30 mouse cellular contexts compared by ENCODE assay signal in the genomic region with DNA sequence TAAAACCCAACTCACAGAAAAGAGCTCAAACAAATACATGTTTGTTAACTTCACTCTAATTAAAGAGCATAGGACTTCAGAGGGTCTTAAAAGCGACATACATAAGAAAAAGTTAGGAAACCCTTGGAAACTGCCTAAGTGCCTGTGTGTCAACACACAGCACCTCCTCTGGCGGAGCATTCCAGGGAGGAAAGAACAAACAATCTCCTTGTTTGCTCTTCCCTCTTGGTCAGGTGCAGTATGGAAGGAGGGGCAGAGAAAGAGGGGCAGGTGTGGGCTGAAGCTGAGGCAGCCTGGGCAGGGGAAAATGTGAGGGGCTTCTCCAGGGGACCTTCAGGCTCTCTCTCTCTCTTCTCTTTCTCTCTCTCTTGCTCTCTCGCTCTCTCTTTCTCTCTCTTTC. TPM values are rescaled to one million over a fixed set of nuclear protein-coding genes. Genes with fewer than 3 reads are reported as not detected.
DNase-seq lines count a peak whose midpoint lies in the region; ATAC-seq and TF ChIP-seq lines count a peak whose summit lies in the region.
"Had no signal": no experiment of that assay in that cellular context is flagged by ENCODE, and none has a peak within 500 bp of the region (broad histone marks: within the 10 kb centered on the region; RNA-seq: fewer than 3 reads in every experiment).

No protein-coding gene starts in this region.

- no peak overlapping the region for H3K4me3 ChIP-seq in lung, embryonic 14.5 days (ENCODE audit: low read depth, low read length)
- no peak overlapping the region for H3K4me3 ChIP-seq in lung, embryonic 16.5 days (ENCODE audit: low read length)
- no peak overlapping the region for H3K4me3 ChIP-seq in stomach, embryonic 16.5 days (replicated peaks; ENCODE audit: low read length)
- H3K4me3 ChIP-seq: embryonic facial prominence, embryonic 15.5 days; erythroblast, embryonic 14.5 days; forebrain, embryonic 10.5 days; gastrocnemius, adult 2 months; heart, embryonic 12.5 days; hindbrain, embryonic 10.5 days had no signal

- peak overlapping the region; percentile 71 for H3K27ac ChIP-seq in lung, embryonic 14.5 days (ENCODE audit: low read depth)
- peak overlapping the region; percentile 79 for H3K27ac ChIP-seq in lung, embryonic 16.5 days (ENCODE audit: low read length)
- H3K27ac ChIP-seq in stomach, embryonic 16.5 days (ENCODE audit: low read length) = no peak overlapping the region
- H3K27ac ChIP-seq: embryonic facial prominence, embryonic 15.5 days; forebrain, embryonic 10.5 days; gastrocnemius, adult 2 months; hindbrain, embryonic 10.5 days had no signal

- ATAC-seq in lung, embryonic 14.5 days (ENCODE audit: insufficient read depth) = peak; percentile 62; the same call in 1 of the 2 replicates
- ATAC-seq in lung, embryonic 16.5 days (ENCODE audit: low read depth) = peak; percentile 81
- peak; percentile 56; the same call in 1 of the 2 replicates for ATAC-seq in stomach, embryonic 16.5 days (ENCODE audit: insufficient read depth, low FRiP score)
- ATAC-seq in megakaryocyte, adult 5-6 weeks (ENCODE audit: poor library complexity, severe bottlenecking) = no peak
- ATAC-seq: activated CD4-positive, CD25-positive, alpha-beta regulatory T cell, adult 4 months; forebrain, embryonic 14.5 days; hindbrain, embryonic 16.5 days; Patski had no signal

- no peak for TF ChIP-seq CTCF in lung, embryonic 14.5 days (IDR thresholded peaks at IDR 0.05; ENCODE audit: low read depth)

- 39% methylated on average over 3 of the region's 3 CpGs for WGBS in lung, embryonic 14.5 days
- 37% methylated on average over 3 of the region's 3 CpGs for WGBS in lung, embryonic 16.5 days
- WGBS in stomach, embryonic 16.5 days = 41% methylated on average over 3 of the region's 3 CpGs

- H3K4me1 ChIP-seq in lung, embryonic 14.5 days (ENCODE audit: insufficient read depth) = peaks cover 4% of the 10 kb centered on the region; the same call in 1 of the 2 replicates
- no peaks in the 10 kb centered on the region; the same call in 1 of the 2 replicates for H3K4me1 ChIP-seq in lung, embryonic 16.5 days (replicated peaks; ENCODE audit: control insufficient read depth, insufficient read depth, low read length)
- H3K4me1 ChIP-seq in stomach, embryonic 16.5 days (ENCODE audit: control insufficient read depth, insufficient read depth, low read length) = no peaks in the 10 kb centered on the region
- H3K4me1 ChIP-seq: heart, embryonic 12.5 days; hindbrain, embryonic 10.5 days had no signal

- H3K4me2 ChIP-seq in lung, embryonic 14.5 days = no peak overlapping the region
- no peak overlapping the region for H3K4me2 ChIP-seq in lung, embryonic 16.5 days (ENCODE audit: low read depth, low read length)
- H3K4me2 ChIP-seq in stomach, embryonic 16.5 days (ENCODE audit: low read depth, low read length) = no peak overlapping the region
- H3K4me2 ChIP-seq: embryonic facial prominence, embryonic 15.5 days; heart, embryonic 12.5 days had no signal

- H3K27me3 ChIP-seq in lung, embryonic 14.5 days (ENCODE audit: insufficient read depth, low read length) = no peaks in the 10 kb centered on the region
- H3K27me3 ChIP-seq in lung, embryonic 16.5 days (ENCODE audit: control insufficient read depth, insufficient read depth, low read depth, low read length) = no peaks in the 10 kb centered on the region
- H3K27me3 ChIP-seq in stomach, embryonic 16.5 days (ENCODE audit: control insufficient read depth, insufficient read depth, low read length) = no peaks in the 10 kb centered on the region
- H3K27me3 ChIP-seq: embryonic facial prominence, embryonic 15.5 days; Patski had no signal

- no peaks in the 10 kb centered on the region for H3K36me3 ChIP-seq in lung, embryonic 14.5 days (ENCODE audit: insufficient read depth)
- no peaks in the 10 kb centered on the region for H3K36me3 ChIP-seq in lung, embryonic 16.5 days (ENCODE audit: control insufficient read depth, insufficient read depth, low read length)
- no peaks in the 10 kb centered on the region for H3K36me3 ChIP-seq in stomach, embryonic 16.5 days (ENCODE audit: control insufficient read depth, insufficient read depth, low read length)
- H3K36me3 ChIP-seq: embryonic facial prominence, embryonic 15.5 days; forebrain, embryonic 10.5 days; heart, embryonic 12.5 days; hindbrain, embryonic 10.5 days had no signal

- H3K9me3 ChIP-seq in lung, embryonic 14.5 days (ENCODE audit: low read depth, low read length) = no peaks in the 10 kb centered on the region
- no peaks in the 10 kb centered on the region for H3K9me3 ChIP-seq in lung, embryonic 16.5 days (ENCODE audit: control insufficient read depth, low read length)
- no peaks in the 10 kb centered on the region for H3K9me3 ChIP-seq in stomach, embryonic 16.5 days (replicated peaks; ENCODE audit: control insufficient read depth, low read length)
- H3K9me3 ChIP-seq: embryonic facial prominence, embryonic 15.5 days; forebrain, embryonic 10.5 days; heart, embryonic 12.5 days; hindbrain, embryonic 10.5 days had no signal

- no peak overlapping the region for H3K9ac ChIP-seq in lung, embryonic 14.5 days
- no peak overlapping the region for H3K9ac ChIP-seq in lung, embryonic 16.5 days (ENCODE audit: low read length)
- no peak overlapping the region for H3K9ac ChIP-seq in stomach, embryonic 16.5 days (ENCODE audit: low read length)
- H3K9ac ChIP-seq: embryonic facial prominence, embryonic 15.5 days; heart, embryonic 12.5 days had no signal

- peak; percentile 66 for DNase-seq in lung, embryonic 14.5 days
- peak; percentile 60 for DNase-seq in lung, postnatal 25 days (ENCODE audit: low spot score)
- DNase-seq in frontal cortex, postnatal 36 days (ENCODE audit: low spot score in 2 of 2) = no peak
- no peak for DNase-seq in adrenal gland, postnatal 36 days
- DNase-seq: adrenal gland, postnatal 25 days; cerebellum, adult 2 months; cerebellum, postnatal 10 days; embryo, embryonic 11 days; gastrocnemius, adult 2 months; gastrocnemius, postnatal 25 days had no signal

RNA-seq across cellular contexts. Expression of a gene that starts 7.9 kb away (rescaled TPM):
- polyA plus RNA-seq in lung, embryonic 14.5 days (2014; fragmentation: Nextera tagmentation; extraction: Ambion mirVana) = 0.19 and 0.37 TPM in 2 replicates
- 0.80 and 0.94 TPM in 2 replicates for polyA plus RNA-seq in lung, embryonic 16.5 days (2015; fragmentation: Nextera tagmentation; extraction: Ambion mirVana)
- polyA plus RNA-seq in stomach, embryonic 16.5 days (2015; fragmentation: Nextera tagmentation; extraction: Ambion mirVana) = not detected in 2 replicates
- total RNA-seq in megakaryocyte, adult 5-6 weeks (2015) = not detected in 2 replicates
- total RNA-seq in megakaryocyte, adult 5-6 weeks (2017) = not detected in 2 replicates
- not detected for total RNA-seq in adrenal gland, postnatal 36 days (2021)
- total RNA-seq: adrenal gland, adult 18-20 months; adrenal gland, postnatal 25 days; CH12.LX; common myeloid progenitor, adult 5-6 weeks; gastrocnemius, adult 2 months; gastrocnemius, postnatal 25 days; granulocyte monocyte progenitor cell, adult 5-6 weeks; heart, adult 8-10 months; heart, postnatal 25 days had no signal
- polyA plus RNA-seq: activated CD4-positive, CD25-positive, alpha-beta regulatory T cell, adult 4 months; cerebellum, adult 2 months; embryonic facial prominence, embryonic 11.5 days; embryonic facial prominence, embryonic 15.5 days; erythroblast, embryonic 14.5 days; forebrain, embryonic 10.5 days; forebrain, embryonic 14.5 days; heart, embryonic 12.5 days; heart, embryonic 16.5 days; hindbrain, embryonic 10.5 days; hindbrain, embryonic 16.5 days; Patski had no signal

RNA-seq across cellular contexts. Expression of a gene that starts 16.0 kb away (rescaled TPM):
- 67.3 and 68.3 TPM in 2 replicates for polyA plus RNA-seq in lung, embryonic 14.5 days (2014; fragmentation: Nextera tagmentation; extraction: Ambion mirVana)
- polyA plus RNA-seq in lung, embryonic 16.5 days (2015; fragmentation: Nextera tagmentation; extraction: Ambion mirVana) = 53.4 and 55.2 TPM in 2 replicates
- 41.6 and 43.1 TPM in 2 replicates for polyA plus RNA-seq in stomach, embryonic 16.5 days (2015; fragmentation: Nextera tagmentation; extraction: Ambion mirVana)
- 7.2 and 8.3 TPM in 2 replicates for total RNA-seq in megakaryocyte, adult 5-6 weeks (2015)
- 10.0 and 11.2 TPM in 2 replicates for total RNA-seq in megakaryocyte, adult 5-6 weeks (2017)
- 10 to 100 TPM; 31.2 to 35.9 TPM for total RNA-seq in adrenal gland, postnatal 36 days (2021)

RNA-seq across cellular contexts. Expression of a gene that starts 35.5 kb away (rescaled TPM):
- polyA plus RNA-seq in lung, embryonic 14.5 days (2014; fragmentation: Nextera tagmentation; extraction: Ambion mirVana) = 501 and 506 TPM in 2 replicates
- polyA plus RNA-seq in lung, embryonic 16.5 days (2015; fragmentation: Nextera tagmentation; extraction: Ambion mirVana) = 446 and 448 TPM in 2 replicates
- 415 and 427 TPM in 2 replicates for polyA plus RNA-seq in stomach, embryonic 16.5 days (2015; fragmentation: Nextera tagmentation; extraction: Ambion mirVana)
- 172 and 178 TPM in 2 replicates for total RNA-seq in megakaryocyte, adult 5-6 weeks (2015)
- total RNA-seq in megakaryocyte, adult 5-6 weeks (2017) = 167 and 192 TPM in 2 replicates
- total RNA-seq in adrenal gland, postnatal 36 days (2021) = 100 to 1,000 TPM; 267 to 301 TPM

RNA-seq across cellular contexts. Expression of a gene that starts 35.9 kb away (rescaled TPM):
- polyA plus RNA-seq in lung, embryonic 14.5 days (2014; fragmentation: Nextera tagmentation; extraction: Ambion mirVana) = 26.5 and 27.3 TPM in 2 replicates
- 47.4 and 48.2 TPM in 2 replicates for polyA plus RNA-seq in lung, embryonic 16.5 days (2015; fragmentation: Nextera tagmentation; extraction: Ambion mirVana)
- 39.1 and 39.4 TPM in 2 replicates for polyA plus RNA-seq in stomach, embryonic 16.5 days (2015; fragmentation: Nextera tagmentation; extraction: Ambion mirVana)
- total RNA-seq in megakaryocyte, adult 5-6 weeks (2015) = 24.3 and 26.6 TPM in 2 replicates
- total RNA-seq in megakaryocyte, adult 5-6 weeks (2017) = 7.2 and 8.7 TPM in 2 replicates
- total RNA-seq in adrenal gland, postnatal 36 days (2021) = 10 to 100 TPM; 11.5 to 14.4 TPM

RNA-seq across cellular contexts. Expression of a gene that starts 41.4 kb away (rescaled TPM):
- polyA plus RNA-seq in lung, embryonic 14.5 days (2014; fragmentation: Nextera tagmentation; extraction: Ambion mirVana) = 10.1 and 10.6 TPM in 2 replicates
- polyA plus RNA-seq in lung, embryonic 16.5 days (2015; fragmentation: Nextera tagmentation; extraction: Ambion mirVana) = 12.0 and 12.2 TPM in 2 replicates
- 10.1 and 10.2 TPM in 2 replicates for polyA plus RNA-seq in stomach, embryonic 16.5 days (2015; fragmentation: Nextera tagmentation; extraction: Ambion mirVana)
- 5.2 and 6.9 TPM in 2 replicates for total RNA-seq in megakaryocyte, adult 5-6 weeks (2015)
- 5.8 and 6.3 TPM in 2 replicates for total RNA-seq in megakaryocyte, adult 5-6 weeks (2017)
- total RNA-seq in adrenal gland, postnatal 36 days (2021) = 10 to 100 TPM; 32.6 to 35.8 TPM

Comparison
In these comparisons a context has a peak if more than half of its experiments do, and no peak if none do; other contexts are left out.
1. DNase-seq: peak in lung, embryonic 14.5 days (single experiment) and lung, postnatal 25 days (single experiment); none in frontal cortex, postnatal 36 days (0 of 2) and adrenal gland, postnatal 36 days (0 of 2).